Mouse (Mus musculus): Measurements from ENCODE around the gene Defb5. TPM values are rescaled to one million over a fixed set of nuclear protein-coding genes. Genes with fewer than 3 reads are reported as not detected.
"Not testable (repeated sequence)": the region's sequence is repeated elsewhere in the genome, so short reads cannot be mapped to it uniquely, and the experiment has no call there.

Defb5 gene
- not detected for polyA plus RNA-seq (2017; shearing (Covaris generic))

- ATAC-seq: no peak
These were observed at the start of gene Defb5 for GRCm38 (mm10) chr8:19247280-19247679. Gene Defb5 (plus strand): TSS chr8:19247580.

DNA sequence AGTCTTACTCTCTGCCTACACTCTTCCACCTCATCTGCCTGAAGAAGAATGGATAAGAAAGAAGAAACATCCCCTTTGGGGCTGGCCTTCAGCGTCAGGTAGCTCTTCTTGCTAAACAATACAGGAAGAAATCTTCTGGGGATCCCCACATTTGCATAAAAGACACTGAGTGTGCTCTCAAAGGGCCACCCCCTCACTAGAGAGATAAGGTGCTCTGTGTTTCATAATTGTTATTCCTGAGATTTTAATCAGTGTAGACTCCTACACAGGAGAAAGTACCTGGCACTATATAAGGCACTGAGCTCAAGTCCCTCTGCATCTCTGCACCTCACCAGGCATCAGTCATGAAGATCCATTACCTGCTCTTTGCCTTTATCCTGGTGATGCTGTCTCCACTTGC, 22.2 kb upstream of the Defb5 start, which contains the start of gene Defb6:
Gene Defb6, plus strand, starts transcription at position 318 of the 400 bp plus-strand sequence.
- peak; percentile 84 for ATAC-seq

DNA sequence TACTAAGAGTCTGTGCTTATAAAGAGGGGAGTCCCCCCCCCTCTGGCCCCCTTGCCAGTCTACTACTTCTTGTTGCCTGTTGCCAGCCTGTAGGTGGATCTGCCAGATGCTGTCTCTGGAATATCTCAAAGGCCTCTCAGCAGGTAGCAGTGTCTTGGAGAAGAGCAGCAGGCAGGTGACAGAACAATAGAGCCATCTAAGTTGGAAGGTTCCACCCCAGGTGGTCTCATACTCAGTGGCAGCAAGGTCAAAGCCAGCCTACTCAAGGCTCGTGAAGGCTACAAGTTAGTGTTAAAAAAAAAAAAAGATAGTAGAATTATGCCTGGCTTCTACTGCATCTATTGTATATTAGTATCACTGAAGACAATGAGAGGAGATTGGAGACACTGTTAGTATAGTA, 9.3 kb upstream of the Defb5 start:
- no peak for ATAC-seq

DNA sequence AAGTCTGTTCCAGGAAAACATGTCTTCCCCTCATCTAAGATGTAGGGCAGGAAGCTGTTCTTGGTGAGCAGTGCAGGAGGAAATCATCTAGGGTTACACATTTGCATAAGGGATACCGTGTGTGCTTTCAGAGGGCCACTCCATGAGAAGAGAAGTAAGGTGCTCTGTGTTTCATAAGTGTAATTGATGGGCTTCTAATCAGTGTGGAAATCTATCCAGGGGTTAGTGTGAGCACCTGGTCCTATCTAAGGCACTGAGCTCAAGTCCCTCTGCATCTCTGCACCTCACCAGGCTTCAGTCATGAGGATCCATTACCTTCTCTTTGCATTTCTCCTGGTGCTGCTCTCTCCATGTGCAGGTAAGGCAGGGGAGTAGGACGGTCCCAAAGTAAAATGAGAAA, 7.8 kb upstream of the Defb5 start, which contains the start of gene Defb46:
Gene Defb46, plus strand, starts transcription at position 301 of the 400 bp plus-strand sequence.
- no peak for ATAC-seq

DNA sequence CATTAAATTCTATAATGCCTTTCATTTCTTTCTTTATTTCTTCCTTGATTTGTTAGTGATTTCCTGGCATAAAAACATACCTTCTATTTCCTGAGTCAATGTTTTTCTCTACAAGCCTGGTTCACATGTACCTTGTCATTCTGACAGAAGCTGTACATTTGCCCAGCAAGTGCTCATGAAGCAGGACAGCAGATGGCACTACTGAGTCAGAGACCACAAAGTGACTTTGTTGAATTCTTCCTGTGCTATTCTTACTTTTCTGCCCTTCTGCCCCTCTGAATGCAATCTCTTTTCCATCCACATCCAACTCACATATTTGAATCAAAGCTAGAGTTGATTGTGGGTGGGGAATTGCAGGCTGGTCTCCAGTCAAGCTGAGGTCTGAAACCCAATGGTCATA, 10.8 kb downstream of the Defb5 start:
- ATAC-seq: no peak

DNA sequence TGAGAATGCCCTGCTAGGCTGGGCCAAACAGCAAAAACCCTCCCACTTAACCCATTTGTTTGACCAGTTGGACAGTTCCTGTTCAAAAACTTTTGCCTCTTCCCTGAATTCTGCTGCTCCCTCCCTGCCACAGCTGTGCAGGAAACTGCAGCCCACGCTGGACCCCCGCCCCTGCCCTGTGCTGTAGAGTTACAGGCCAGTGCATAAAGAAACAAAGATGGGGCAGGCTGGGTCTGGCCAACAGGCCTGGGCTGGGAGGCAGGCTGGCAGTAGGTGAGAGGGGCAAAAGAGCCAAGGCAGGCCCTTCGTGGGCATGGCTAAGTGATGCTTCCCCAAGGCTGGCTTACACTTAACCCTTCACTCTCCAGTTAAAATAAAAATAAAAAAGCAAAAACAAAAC, 12.3 kb downstream of the Defb5 start:
- no peak for ATAC-seq

GRCm38 (mm10) chr8:19293060-19293459, 45.7 kb downstream of the Defb5 start, which contains the start of gene Defb3:
Gene Defb3 (plus strand): TSS chr8:19293360.
- not testable (repeated sequence) for ATAC-seq

DNA sequence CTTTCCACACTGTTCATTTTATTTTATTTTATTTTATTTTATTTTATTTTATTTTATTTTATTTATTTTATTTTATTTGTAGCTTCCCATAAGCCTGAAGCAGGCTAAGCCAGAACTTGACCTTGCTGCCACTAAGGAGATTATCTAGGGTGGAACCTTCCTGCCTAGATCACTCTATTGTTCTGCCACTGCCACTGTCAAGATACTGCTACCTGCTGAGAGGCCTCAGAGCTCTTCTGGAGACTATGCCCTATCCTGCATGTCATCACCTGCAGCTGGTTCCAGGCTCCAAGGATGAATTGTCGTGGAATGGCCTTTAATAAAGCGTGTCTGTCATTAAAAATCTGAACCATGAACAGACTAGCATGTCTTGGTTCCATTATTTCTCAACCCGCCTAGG, 51.0 kb downstream of the Defb5 start:
- ATAC-seq: not testable (repeated sequence)

Other genes with a start within 250 kb of the Defb5 start
- gene Defb38, start 221.0 kb upstream of the Defb5 start, polyA plus RNA-seq (2017; shearing (Covaris generic)): not detected
- gene Defb39, start 182.8 kb upstream of the Defb5 start, polyA plus RNA-seq (2017; shearing (Covaris generic)): not detected
- not detected for gene Defb12, start 132.7 kb upstream of the Defb5 start, polyA plus RNA-seq (2017; shearing (Covaris generic))
- not detected for gene Defb34, start 123.8 kb upstream of the Defb5 start, polyA plus RNA-seq (2017; shearing (Covaris generic))
- gene Gm45826, start 106.8 kb upstream of the Defb5 start, polyA plus RNA-seq (2017; shearing (Covaris generic)): not detected
- not detected for gene Defb14, start 53.2 kb upstream of the Defb5 start, polyA plus RNA-seq (2017; shearing (Covaris generic))
- gene Defb4, start 48.9 kb upstream of the Defb5 start, polyA plus RNA-seq (2017; shearing (Covaris generic)): not detected
- gene Defb6, start 22.1 kb upstream of the Defb5 start, polyA plus RNA-seq (2017; shearing (Covaris generic)): not detected
- not detected for gene Defb46, start 7.7 kb upstream of the Defb5 start, polyA plus RNA-seq (2017; shearing (Covaris generic))
- not detected for gene Defb3, start 45.8 kb downstream of the Defb5 start, polyA plus RNA-seq (2017; shearing (Covaris generic))
- gene Defb8, start 200.0 kb downstream of the Defb5 start, polyA plus RNA-seq (2017; shearing (Covaris generic)): not detected
- not detected for gene Defb7, start 247.5 kb downstream of the Defb5 start, polyA plus RNA-seq (2017; shearing (Covaris generic))